Mouse (Mus musculus) MN1 (cell line): ENCODE data around the gene Serpind1.

ENCODE experiments used
- DNase-seq: peaks from one replicate; pipeline ENCODE4 v3.0.0-alpha.2; 2016; ENCODE audit warnings: low spot score

Serpind1 gene

GRCm38 (mm10) chr16:17356031-17356430 is 24.9 kb downstream of the Serpind1 start:
- DNase-seq = no peak

GRCm38 (mm10) chr16:17358787-17359186 is 27.6 kb downstream of the Serpind1 start:
- DNase-seq = no peak

GRCm38 (mm10) chr16:17382306-17382705 is 51.1 kb downstream of the Serpind1 start:
- DNase-seq = no peak

GRCm38 (mm10) chr16:17383594-17384326 is 52.6 kb downstream of the Serpind1 start:
- DNase-seq = no peak

GRCm38 (mm10) chr16:17392784-17393183 is 61.6 kb downstream of the Serpind1 start:
- DNase-seq = no peak
